21 mouse cellular contexts compared by ENCODE assay signal in genomic region chr6:119332111-119332510, GRCm38 (mm10). TPM values are rescaled to one million over a fixed set of nuclear protein-coding genes. Genes with fewer than 3 reads are reported as not detected.
DNase-seq lines count a peak whose midpoint lies in the region; ATAC-seq lines count a peak whose summit lies in the region.
"Had no signal": no experiment of that assay in that cellular context is flagged by ENCODE, and none has a peak within 500 bp of the region (broad histone marks: within the 10 kb centered on the region; RNA-seq: fewer than 3 reads in every experiment).

No protein-coding gene starts in this region.

- H3K27ac ChIP-seq in kidney, embryonic 16.5 days (ENCODE audit: low read length), result no peak overlapping the region
- no peak overlapping the region for H3K27ac ChIP-seq in embryonic facial prominence, embryonic 14.5 days (replicated peaks; ENCODE audit: low read depth, low read length)
- H3K27ac ChIP-seq: embryonic facial prominence, embryonic 13.5 days; forebrain, embryonic 10.5 days; hindbrain, embryonic 12.5 days; limb, embryonic 15.5 days; lung, embryonic 15.5 days had no signal

- peaks cover 29% of the 10 kb centered on the region for H3K4me1 ChIP-seq in kidney, embryonic 16.5 days (ENCODE audit: insufficient read depth, low read length)
- peaks cover 3% of the 10 kb centered on the region; the same call in 1 of the 2 replicates for H3K4me1 ChIP-seq in embryonic facial prominence, embryonic 14.5 days (ENCODE audit: control insufficient read depth, insufficient read depth, low read length)

- no peaks in the 10 kb centered on the region for H3K9me3 ChIP-seq in kidney, embryonic 16.5 days (ENCODE audit: low read length)
- no peaks in the 10 kb centered on the region for H3K9me3 ChIP-seq in embryonic facial prominence, embryonic 14.5 days (ENCODE audit: control insufficient read depth, low read length)
- H3K9me3 ChIP-seq: embryonic facial prominence, embryonic 13.5 days; forebrain, embryonic 10.5 days; hindbrain, embryonic 12.5 days; limb, embryonic 15.5 days; lung, embryonic 15.5 days had no signal

- WGBS in kidney, embryonic 16.5 days, result 0% methylated on average over 1 of the region's 1 CpGs
- 8% methylated on average over 1 of the region's 1 CpGs for WGBS in embryonic facial prominence, embryonic 14.5 days

- H3K4me3 ChIP-seq in kidney, embryonic 16.5 days (ENCODE audit: low read length), result no peak overlapping the region
- no peak overlapping the region for H3K4me3 ChIP-seq in embryonic facial prominence, embryonic 14.5 days (ENCODE audit: low read depth, low read length)
- H3K4me3 ChIP-seq: embryonic facial prominence, embryonic 13.5 days; forebrain, embryonic 10.5 days; hindbrain, embryonic 12.5 days; limb, embryonic 15.5 days; lung, embryonic 15.5 days had no signal

- no peak overlapping the region for H3K4me2 ChIP-seq in kidney, embryonic 16.5 days (replicated peaks; ENCODE audit: low read depth, low read length)
- H3K4me2 ChIP-seq in embryonic facial prominence, embryonic 14.5 days (ENCODE audit: low read depth, low read length), result no peak overlapping the region
- H3K4me2 ChIP-seq: embryonic facial prominence, embryonic 13.5 days; hindbrain, embryonic 12.5 days; limb, embryonic 15.5 days; lung, embryonic 15.5 days had no signal

- DNase-seq in kidney, adult 11 months, result peak; percentile 33
- peak; percentile 72 for DNase-seq in ES-CJ7 (ENCODE audit: low read depth, low spot score)
- DNase-seq in embryonic facial prominence, embryonic 14.5 days (ENCODE audit: low spot score), result peak; percentile 17
- DNase-seq in lung, postnatal 36 days, result peak; percentile 57
- no peak for DNase-seq in right cerebral cortex, postnatal 25 days
- DNase-seq in adrenal gland, adult 18-20 months (ENCODE audit: low spot score in 2 of 2), result no peak
- no peak for DNase-seq in kidney, adult 18-20 months
- DNase-seq: adrenal gland, adult 2 months; cerebellum, adult 11-12 months; cerebellum, postnatal 36 days; gastrocnemius, postnatal 10 days; layer of hippocampus, adult 9-11 months; right cerebral cortex, adult 18-20 months had no signal

- H3K36me3 ChIP-seq in kidney, embryonic 16.5 days (ENCODE audit: insufficient read depth, low read length), result no peaks in the 10 kb centered on the region
- no peaks in the 10 kb centered on the region for H3K36me3 ChIP-seq in embryonic facial prominence, embryonic 14.5 days (ENCODE audit: control insufficient read depth, insufficient read depth, low read length)
- H3K36me3 ChIP-seq: embryonic facial prominence, embryonic 13.5 days; forebrain, embryonic 10.5 days; hindbrain, embryonic 12.5 days; limb, embryonic 15.5 days; lung, embryonic 15.5 days had no signal

- peaks cover 52% of the 10 kb centered on the region for H3K27me3 ChIP-seq in kidney, embryonic 16.5 days (ENCODE audit: insufficient read depth, low read length)
- peaks cover 50% of the 10 kb centered on the region for H3K27me3 ChIP-seq in embryonic facial prominence, embryonic 14.5 days (replicated peaks; ENCODE audit: control insufficient read depth, insufficient read depth, low read length)
- H3K27me3 ChIP-seq: Patski had no signal

- ATAC-seq in kidney, embryonic 16.5 days (ENCODE audit: low FRiP score, low TSS enrichment), result no peak
- ATAC-seq in embryonic facial prominence, embryonic 14.5 days (ENCODE audit: low read depth), result peak; percentile 56; the same call in 1 of the 2 replicates
- ATAC-seq: inflammation-experienced regulatory T-cells, adult 6 months had no signal

- H3K9ac ChIP-seq in kidney, embryonic 16.5 days (replicated peaks; ENCODE audit: low read length), result no peak overlapping the region
- H3K9ac ChIP-seq in embryonic facial prominence, embryonic 14.5 days (ENCODE audit: low read depth, low read length), result no peak overlapping the region
- H3K9ac ChIP-seq: embryonic facial prominence, embryonic 13.5 days; hindbrain, embryonic 12.5 days; limb, embryonic 15.5 days; lung, embryonic 15.5 days had no signal

RNA-seq across cellular contexts. Expression of gene Lrtm2, which starts 1.5 kb away (rescaled TPM):
- polyA plus RNA-seq in kidney, embryonic 16.5 days (2015; fragmentation: Nextera tagmentation; extraction: Ambion mirVana), result 0.13 and 0.49 TPM in 2 replicates
- 0.18 and 0.29 TPM in 2 replicates for polyA plus RNA-seq in embryonic facial prominence, embryonic 14.5 days (2014; fragmentation: Nextera tagmentation; extraction: Ambion mirVana)
- under 1 TPM in 1 of 2 experiments, not detected in 1; 0.27 TPM for total RNA-seq in adrenal gland, adult 18-20 months (2021)
- polyA plus RNA-seq: adrenal gland, adult 2 months; embryonic facial prominence, embryonic 13.5 days had no signal

Comparison
In these comparisons a context has a peak if more than half of its experiments do, and no peak if none do; other contexts are left out.
1. DNase-seq: peak in kidney, adult 11 months (single experiment), ES-CJ7 (single experiment), embryonic facial prominence, embryonic 14.5 days (single experiment) and lung, postnatal 36 days (single experiment); none in right cerebral cortex, postnatal 25 days (single experiment), adrenal gland, adult 18-20 months (0 of 2) and kidney, adult 18-20 months (single experiment).